Mouse (Mus musculus): ENCODE data around the gene Plxna2. TPM values are rescaled to one million over a fixed set of nuclear protein-coding genes. Genes with fewer than 3 reads are reported as not detected.

Plxna2 gene
- polyA plus RNA-seq, 1 experiment from 2014 or later: 23.9 TPM

DNA sequence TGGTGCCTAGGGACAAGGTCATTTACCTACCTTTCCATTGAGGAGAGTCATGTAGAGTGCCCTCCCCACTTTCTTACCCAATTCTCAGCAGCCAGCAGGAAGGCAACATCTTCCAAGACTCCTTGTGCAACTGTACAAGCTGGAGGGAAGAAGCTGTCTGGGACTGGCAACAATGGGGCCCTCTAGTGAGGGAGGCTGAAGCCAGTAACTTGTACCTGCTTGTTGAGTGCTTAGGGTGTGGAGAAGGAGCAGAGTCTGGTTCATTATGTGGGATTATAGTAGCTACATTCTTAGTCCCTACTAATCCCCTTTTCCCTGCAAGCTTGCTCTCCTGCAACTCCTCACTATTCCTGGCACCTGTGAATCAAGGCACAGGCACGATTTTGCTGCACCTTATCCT, 32.1 kb downstream of the Plxna2 start:
- 76% methylated on average over 1 of the region's 1 CpGs for WGBS
- H3K4me1 ChIP-seq (replicated peaks): 0 out of 2 replicates have a peak, but pooled peaks cover 5% of the 10 kb centered on the region
- H3K4me3 ChIP-seq: no peak overlapping the region
- peaks cover 80% of the 10 kb centered on the region for H3K36me3 ChIP-seq
- DNase-seq (ENCODE audit: low spot score): no peak
- H3K27me3 ChIP-seq (ENCODE audit: insufficient read depth, poor library complexity, severe bottlenecking): no peaks in the 10 kb centered on the region
- no peaks in the 10 kb centered on the region for H3K9me3 ChIP-seq
- no peak overlapping the region for H3K27ac ChIP-seq

DNA sequence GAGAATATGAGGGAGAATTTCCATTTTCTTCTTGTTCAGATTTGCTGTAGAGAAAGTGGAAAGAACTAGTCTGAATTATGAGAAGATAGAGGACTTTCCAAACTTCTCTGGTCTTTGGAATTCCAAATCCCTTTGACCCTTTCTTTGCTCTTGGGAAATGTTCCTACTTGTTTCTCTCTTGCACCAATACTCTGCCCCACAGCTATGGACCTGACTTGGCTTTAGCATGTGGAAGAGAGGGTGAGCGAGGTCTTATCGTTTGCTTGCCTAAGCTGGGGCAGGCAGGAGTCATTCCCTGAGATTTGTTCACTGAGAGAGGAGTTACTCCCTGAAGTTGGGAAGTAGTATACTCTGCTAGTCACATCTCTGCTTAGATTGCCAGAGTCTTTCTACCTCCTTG, 32.5 kb downstream of the Plxna2 start:
- Histone ChIP-seq H3K4me3 (no peak overlapping the region), H3K27me3 (ENCODE audit: insufficient read depth, poor library complexity, severe bottlenecking) (no peaks in the 10 kb centered on the region), H3K27ac (no peak overlapping the region), H3K36me3 (peaks cover 76% of the 10 kb centered on the region), H3K9me3 (no peaks in the 10 kb centered on the region), H3K4me1 (replicated peaks) (0 out of 2 replicates have a peak, but pooled peaks cover 5% of the 10 kb centered on the region)
- DNase-seq (ENCODE audit: low spot score): no peak
- 95% methylated on average over 2 of the region's 2 CpGs for WGBS

DNA sequence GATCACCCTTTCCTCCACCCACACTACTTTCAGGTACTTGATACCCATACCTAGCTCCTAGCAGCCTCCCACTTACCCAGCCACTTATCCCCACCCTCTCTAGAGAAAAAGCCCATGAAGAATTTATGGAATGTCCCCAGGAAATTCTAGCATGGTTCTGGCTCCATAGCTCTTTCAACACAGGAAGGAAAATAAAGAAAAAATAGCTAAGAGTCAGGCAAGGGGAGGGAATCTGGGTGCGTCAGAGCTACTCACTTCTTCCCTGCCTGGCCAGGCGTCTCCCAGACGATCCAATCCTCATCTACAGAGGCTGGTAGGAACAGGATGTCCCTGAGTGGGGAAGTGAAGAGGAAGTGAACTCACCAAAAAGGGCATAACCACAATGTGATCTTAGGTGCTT, 34.0 kb downstream of the Plxna2 start:
- no peak overlapping the region for H3K4me3 ChIP-seq
- 84% methylated on average over 3 of the region's 3 CpGs for WGBS
- no peak for DNase-seq (ENCODE audit: low spot score)
- H3K36me3 ChIP-seq: peaks cover 70% of the 10 kb centered on the region
- 0 out of 2 replicates have a peak, but pooled peaks cover 3% of the 10 kb centered on the region for H3K4me1 ChIP-seq (replicated peaks)
- no peaks in the 10 kb centered on the region for H3K9me3 ChIP-seq
- H3K27me3 ChIP-seq (ENCODE audit: insufficient read depth, poor library complexity, severe bottlenecking): no peaks in the 10 kb centered on the region
- no peak overlapping the region for H3K27ac ChIP-seq

DNA sequence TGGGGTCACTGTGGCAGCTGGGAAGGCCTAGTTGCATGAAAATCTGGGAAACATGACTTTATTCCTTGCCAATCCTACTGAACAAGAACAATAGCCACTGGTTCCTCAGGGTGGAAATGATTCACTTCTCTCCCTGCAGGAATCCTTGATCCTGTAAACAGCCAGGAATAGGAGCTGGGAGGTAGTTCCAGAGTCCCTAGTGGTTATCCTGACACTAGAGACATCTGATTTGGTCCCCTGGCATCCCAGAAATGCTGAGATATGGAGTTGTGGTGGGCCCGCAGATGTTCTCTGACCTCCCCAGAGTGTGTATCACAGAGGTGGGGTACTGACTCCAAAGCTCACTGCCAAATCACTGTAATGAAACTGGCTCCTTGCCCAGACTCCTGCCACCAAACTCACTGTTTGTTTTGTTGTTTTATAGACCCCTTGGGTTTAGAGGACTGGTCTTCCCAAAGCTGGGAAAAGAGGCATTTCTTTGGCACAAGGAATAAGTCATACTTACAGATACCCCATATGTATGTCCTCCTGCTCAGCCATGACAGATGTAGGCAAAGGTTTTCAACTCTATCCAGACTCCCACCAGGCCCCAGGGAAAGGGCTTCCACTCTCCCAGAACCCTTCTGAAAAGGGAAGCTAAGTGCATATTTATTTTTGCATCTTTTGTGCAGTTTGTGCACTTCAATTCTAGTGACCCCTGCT, 40.6 kb downstream of the Plxna2 start:
- 74% methylated on average over 1 of the region's 1 CpGs for WGBS
- H3K27me3 ChIP-seq (ENCODE audit: insufficient read depth, poor library complexity, severe bottlenecking): peaks cover 22% of the 10 kb centered on the region
- H3K4me1 ChIP-seq (replicated peaks): peaks cover 44% of the 10 kb centered on the region
- H3K4me3 ChIP-seq: no peak overlapping the region
- H3K27ac ChIP-seq: no peak overlapping the region
- DNase-seq (ENCODE audit: low spot score): no peak
- peaks cover 33% of the 10 kb centered on the region for H3K36me3 ChIP-seq
- no peaks in the 10 kb centered on the region for H3K9me3 ChIP-seq

DNA sequence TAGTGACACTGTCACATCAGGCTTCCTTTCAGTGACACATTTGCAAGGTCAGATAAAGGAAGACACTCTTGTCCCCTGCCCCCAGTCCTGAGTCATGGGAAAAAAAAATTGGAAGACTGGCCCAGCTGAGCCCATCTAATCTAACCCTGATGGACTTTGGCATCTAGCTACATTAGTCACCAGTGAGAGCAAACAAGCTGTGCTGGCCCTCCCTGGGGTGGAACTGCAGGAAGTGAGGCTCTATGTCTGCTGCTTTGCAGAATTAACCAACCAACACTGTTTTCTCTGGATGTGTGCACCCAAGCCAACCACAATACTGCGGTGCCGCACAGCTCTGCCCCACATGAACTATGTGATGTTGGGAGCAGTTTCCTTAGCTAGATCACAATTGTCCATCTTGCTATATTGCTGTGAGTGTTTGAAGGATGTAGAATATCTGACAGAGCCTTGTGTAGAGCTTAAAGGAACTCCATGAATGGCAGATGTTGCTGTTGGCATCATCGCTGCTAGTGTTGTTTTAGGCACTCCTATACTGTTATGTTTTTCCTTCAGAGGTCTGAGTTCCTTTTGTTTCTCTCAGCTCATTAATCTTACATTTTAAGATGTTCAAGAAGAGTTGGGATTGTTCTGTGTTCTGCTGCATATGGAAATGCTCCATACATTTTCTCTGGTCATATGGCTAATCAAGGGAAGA, 42.6 kb downstream of the Plxna2 start:
- Histone ChIP-seq H3K4me1 (replicated peaks) (peaks cover 56% of the 10 kb centered on the region), H3K27ac (no peak overlapping the region), H3K9me3 (no peaks in the 10 kb centered on the region), H3K27me3 (ENCODE audit: insufficient read depth, poor library complexity, severe bottlenecking) (peaks cover 32% of the 10 kb centered on the region), H3K36me3 (peaks cover 32% of the 10 kb centered on the region), H3K4me3 (no peak overlapping the region)
- WGBS: 82% methylated on average over 3 of the region's 3 CpGs
- DNase-seq (ENCODE audit: low spot score): no peak

DNA sequence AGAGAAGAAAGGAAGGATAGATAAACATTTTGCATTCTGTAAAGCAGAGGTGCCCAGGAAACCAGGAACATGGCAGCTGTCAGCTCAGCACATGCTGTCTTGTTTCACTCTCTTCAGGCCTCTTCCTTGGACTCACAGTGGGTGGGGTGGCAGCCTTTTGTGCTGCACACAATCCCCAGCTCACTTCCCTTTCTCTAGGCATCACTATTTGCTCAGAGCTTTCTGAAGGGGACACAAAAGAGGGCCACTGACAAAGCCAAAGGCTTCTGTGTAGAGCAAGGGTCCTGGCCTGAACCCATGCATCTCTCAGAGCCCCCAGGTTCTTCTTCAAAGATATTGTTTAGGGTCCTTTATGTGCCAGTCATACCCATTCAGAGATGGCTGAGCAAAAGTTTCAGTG, 45.0 kb downstream of the Plxna2 start:
- no peak overlapping the region for H3K4me3 ChIP-seq
- H3K4me1 ChIP-seq (replicated peaks): peaks cover 61% of the 10 kb centered on the region
- H3K9me3 ChIP-seq: no peaks in the 10 kb centered on the region
- peaks cover 39% of the 10 kb centered on the region for H3K27me3 ChIP-seq (ENCODE audit: insufficient read depth, poor library complexity, severe bottlenecking)
- 0 out of 2 replicates have a peak overlapping the region, but pooled peaks have one; percentile 30 for H3K27ac ChIP-seq
- peaks cover 40% of the 10 kb centered on the region for H3K36me3 ChIP-seq
- peak; percentile 73 for DNase-seq (ENCODE audit: low spot score)

DNA sequence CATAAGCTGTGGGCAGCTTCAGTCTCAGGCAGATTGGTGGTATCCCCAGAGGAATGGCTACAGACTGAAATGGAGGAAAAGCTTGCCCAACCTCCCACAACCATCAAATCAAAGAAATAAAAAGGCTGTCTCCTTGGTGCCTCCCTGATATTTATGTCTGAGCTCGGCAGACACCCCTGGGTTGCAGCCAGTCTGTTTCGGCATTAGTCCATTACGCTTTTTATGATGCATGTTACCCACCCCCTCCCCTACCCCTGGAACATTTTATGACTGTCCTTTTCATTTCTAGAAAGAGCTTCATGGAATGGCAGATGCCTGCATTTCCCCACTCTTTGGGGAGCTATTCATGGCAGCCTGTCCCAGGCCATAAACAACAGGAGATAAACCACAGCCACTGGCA, 47.7 kb downstream of the Plxna2 start:
- no peak for DNase-seq (ENCODE audit: low spot score)
- H3K4me1 ChIP-seq (replicated peaks): peaks cover 43% of the 10 kb centered on the region
- H3K4me3 ChIP-seq: no peak overlapping the region
- H3K9me3 ChIP-seq: no peaks in the 10 kb centered on the region
- 87% methylated on average over 3 of the region's 3 CpGs for WGBS
- H3K27me3 ChIP-seq (ENCODE audit: insufficient read depth, poor library complexity, severe bottlenecking): peaks cover 32% of the 10 kb centered on the region
- no peak overlapping the region for H3K27ac ChIP-seq
- H3K36me3 ChIP-seq: peaks cover 32% of the 10 kb centered on the region

DNA sequence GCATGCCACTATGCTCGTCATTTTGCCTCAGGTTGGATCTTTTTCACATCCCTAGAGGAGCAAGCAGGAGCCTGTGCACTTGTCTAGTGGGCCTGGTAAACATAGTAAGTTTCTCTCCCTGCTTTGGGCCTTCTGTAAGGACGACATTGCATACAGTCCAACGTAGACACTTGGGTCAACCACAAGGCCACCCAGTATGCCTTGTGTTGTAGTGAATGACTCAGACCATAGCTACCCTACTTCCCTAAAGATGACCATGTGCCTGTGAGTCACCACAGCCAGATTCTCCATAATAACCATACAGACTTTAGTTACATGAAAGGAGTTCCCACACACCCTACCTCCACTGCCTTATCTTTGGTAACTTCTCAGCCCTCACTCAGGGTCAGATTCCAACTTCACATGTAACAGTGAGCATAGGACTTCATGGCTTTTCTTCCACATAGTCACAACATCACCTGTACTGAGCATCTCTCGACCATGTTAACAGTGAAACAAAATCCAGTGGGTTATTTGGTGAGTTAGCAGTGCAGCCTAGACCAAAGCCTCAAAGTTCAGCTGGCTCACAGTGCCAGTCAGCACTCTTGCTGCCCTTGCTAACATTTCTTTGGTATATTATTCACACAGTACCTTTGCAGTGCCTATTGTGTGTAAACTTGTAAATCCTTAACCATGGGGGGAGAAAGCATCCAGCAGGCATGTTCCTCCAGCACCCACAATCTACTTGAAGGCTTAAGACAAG, 53.9 kb downstream of the Plxna2 start:
- Histone ChIP-seq H3K27me3 (ENCODE audit: insufficient read depth, poor library complexity, severe bottlenecking) (no peaks in the 10 kb centered on the region), H3K4me1 (replicated peaks) (peaks cover 15% of the 10 kb centered on the region), H3K27ac (no peak overlapping the region), H3K4me3 (no peak overlapping the region), H3K9me3 (no peaks in the 10 kb centered on the region), H3K36me3 (peaks cover 30% of the 10 kb centered on the region)
- WGBS: 88% methylated on average over 4 of the region's 4 CpGs
- DNase-seq (ENCODE audit: low spot score): no peak

DNA sequence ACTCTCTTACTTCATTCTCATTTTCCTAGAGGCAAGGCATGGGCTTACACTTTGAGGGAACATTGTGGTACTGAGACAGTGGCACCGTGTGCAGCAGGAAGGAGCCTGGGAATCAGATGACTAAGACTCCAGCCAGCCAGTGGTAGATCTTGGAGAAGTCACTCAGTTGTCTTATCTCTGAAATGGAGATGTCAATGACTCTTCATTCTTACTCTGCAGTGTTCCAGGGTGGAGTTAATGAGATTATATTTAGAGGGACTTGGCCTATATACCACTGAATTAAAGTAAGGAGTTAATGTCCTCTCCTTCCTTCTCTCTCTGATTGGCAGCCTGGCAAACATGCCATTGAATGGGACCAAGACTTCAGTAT, 54.5 kb downstream of the Plxna2 start:
- WGBS: 88% methylated on average over 1 of the region's 1 CpGs
- H3K4me1 ChIP-seq (replicated peaks): peaks cover 20% of the 10 kb centered on the region

DNA sequence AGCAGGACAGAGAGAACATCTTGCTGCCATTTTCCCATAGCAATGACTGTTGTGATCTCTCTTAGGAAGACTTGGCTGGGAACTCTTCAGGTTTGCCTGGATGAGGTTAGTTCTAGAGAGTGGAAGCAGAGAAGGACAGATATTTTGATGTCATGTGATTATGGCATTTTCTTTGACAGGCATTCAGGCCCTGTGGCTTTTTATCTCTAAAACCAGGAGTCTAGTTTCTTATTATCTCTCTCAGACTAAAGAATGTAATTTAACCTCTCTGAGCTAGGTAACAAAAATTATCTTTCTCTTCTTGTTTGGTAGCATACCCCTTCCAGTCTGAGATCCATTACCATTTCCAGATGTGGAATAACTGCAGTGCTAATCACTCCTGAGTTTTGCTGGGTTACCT, 55.2 kb downstream of the Plxna2 start:
- Histone ChIP-seq H3K27me3 (ENCODE audit: insufficient read depth, poor library complexity, severe bottlenecking) (no peaks in the 10 kb centered on the region), H3K4me1 (replicated peaks) (peaks cover 27% of the 10 kb centered on the region), H3K9me3 (no peaks in the 10 kb centered on the region), H3K36me3 (peaks cover 20% of the 10 kb centered on the region; the same call in 1 of the 2 replicates), H3K27ac (no peak overlapping the region), H3K4me3 (no peak overlapping the region)
- no peak for DNase-seq (ENCODE audit: low spot score)

More for the DNA sequence above, 54.5 kb downstream of the Plxna2 start:
- H3K27me3 ChIP-seq (ENCODE audit: insufficient read depth, poor library complexity, severe bottlenecking): no peaks in the 10 kb centered on the region
- H3K27ac ChIP-seq: no peak overlapping the region
- DNase-seq (ENCODE audit: low spot score): no peak
- H3K9me3 ChIP-seq: no peaks in the 10 kb centered on the region
- H3K4me3 ChIP-seq: no peak overlapping the region
- H3K36me3 ChIP-seq: peaks cover 27% of the 10 kb centered on the region; the same call in 1 of the 2 replicates

DNA sequence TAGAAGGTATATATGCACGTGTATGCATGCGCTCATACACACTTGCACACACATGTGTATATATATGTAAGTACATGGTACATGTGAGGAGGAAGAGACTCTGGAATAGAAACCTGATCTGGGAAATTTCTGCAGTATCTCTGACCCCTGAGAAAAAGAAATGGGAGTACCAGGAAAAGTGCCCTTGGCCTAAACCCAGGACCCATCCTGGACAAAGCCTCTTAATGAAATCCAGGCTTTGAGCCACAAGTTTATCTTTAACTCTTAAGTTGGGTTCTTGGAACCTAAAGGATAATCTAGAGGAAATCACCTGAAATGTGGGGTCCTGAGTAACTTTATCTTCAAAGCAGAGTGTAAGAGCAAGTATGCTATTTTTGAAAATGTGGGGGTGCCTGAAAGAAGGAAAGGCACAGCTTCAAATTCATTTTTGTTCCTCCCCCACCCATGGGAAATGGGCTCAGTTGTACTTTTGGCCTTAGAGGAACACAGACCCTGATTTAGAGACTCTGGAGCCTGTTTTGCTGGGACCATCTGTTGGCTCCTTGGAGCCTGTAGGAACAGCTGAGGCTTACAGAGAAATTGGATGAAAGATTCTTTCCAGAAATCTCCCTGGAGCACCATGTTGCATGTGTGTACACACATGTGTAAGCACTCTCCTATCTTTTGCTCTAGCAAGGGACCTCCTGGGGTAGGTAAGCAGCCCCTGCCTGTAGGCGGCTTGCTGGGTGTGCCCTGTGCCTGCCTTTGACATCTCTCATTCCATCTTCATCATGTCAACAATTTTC, 57.3 kb downstream of the Plxna2 start:
- Histone ChIP-seq H3K9me3 (no peaks in the 10 kb centered on the region), H3K27ac (no peak overlapping the region), H3K27me3 (ENCODE audit: insufficient read depth, poor library complexity, severe bottlenecking) (no peaks in the 10 kb centered on the region), H3K4me3 (no peak overlapping the region), H3K36me3 (peaks cover 13% of the 10 kb centered on the region; the same call in 1 of the 2 replicates), H3K4me1 (replicated peaks) (peaks cover 48% of the 10 kb centered on the region)
- 79% methylated on average over 3 of the region's 3 CpGs for WGBS
- no peak for DNase-seq (ENCODE audit: low spot score)

DNA sequence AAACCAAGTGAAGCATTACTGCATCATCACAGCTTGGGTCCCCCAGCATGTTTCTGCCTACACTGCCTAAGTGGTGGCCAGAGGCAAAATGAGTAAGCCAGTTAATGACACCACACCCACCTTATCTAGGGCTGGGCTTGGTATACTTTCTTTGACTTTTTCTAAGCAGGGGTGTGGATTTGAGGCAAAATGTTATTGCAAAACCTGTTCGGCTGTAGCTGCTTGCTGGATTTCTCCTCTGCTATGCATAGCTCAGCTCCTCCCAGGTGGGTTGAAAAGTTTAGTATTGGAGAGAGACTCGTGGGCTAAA, 57.8 kb downstream of the Plxna2 start:
- H3K27me3 ChIP-seq (ENCODE audit: insufficient read depth, poor library complexity, severe bottlenecking): no peaks in the 10 kb centered on the region
- no peak overlapping the region for H3K27ac ChIP-seq
- peaks cover 13% of the 10 kb centered on the region; the same call in 1 of the 2 replicates for H3K36me3 ChIP-seq
- no peak overlapping the region for H3K4me3 ChIP-seq
- no peak for DNase-seq (ENCODE audit: low spot score)
- 64% methylated on average over 2 of the region's 2 CpGs for WGBS
- H3K9me3 ChIP-seq: no peaks in the 10 kb centered on the region
- H3K4me1 ChIP-seq (replicated peaks): peaks cover 54% of the 10 kb centered on the region
